29 mouse cellular contexts compared by ENCODE assay signal in genomic region chr14:21549608-21550115, GRCm38 (mm10).
DNase-seq lines count a peak whose midpoint lies in the region; ATAC-seq and TF ChIP-seq lines count a peak whose summit lies in the region.
"Had no signal": no experiment of that assay in that cellular context is flagged by ENCODE, and none has a peak within 500 bp of the region (broad histone marks: within the 10 kb centered on the region; RNA-seq: fewer than 3 reads in every experiment).

No protein-coding gene starts in this region.

- no peak for ATAC-seq in heart, embryonic 11.5 days (replicated peaks; ENCODE audit: insufficient number of reproducible peaks, low FRiP score, low TSS enrichment)
- ATAC-seq in liver, embryonic 13.5 days (ENCODE audit: low read depth): peak; percentile 75
- ATAC-seq: activated CD4-positive, CD25-positive, alpha-beta regulatory T cell, adult 4 months; hindbrain, postnatal 0 days; intestine, embryonic 16.5 days had no signal

- H3K4me1 ChIP-seq in heart, embryonic 11.5 days (ENCODE audit: control insufficient read depth, insufficient read depth, low read length): peaks cover 39% of the 10 kb centered on the region
- peaks cover 39% of the 10 kb centered on the region for H3K4me1 ChIP-seq in liver, embryonic 13.5 days (replicated peaks)
- H3K4me1 ChIP-seq in midbrain, embryonic 10.5 days: peaks cover 52% of the 10 kb centered on the region

- no peak for DNase-seq in heart, adult 9 months (ENCODE audit: low spot score in 2 of 2)
- DNase-seq in c-Kit-positive CD71-positive TER-119-positive erythroid progenitor cells, embryonic 14.5 days (ENCODE audit: low spot score): peak; percentile 40
- DNase-seq in liver, embryonic 13.5 days: no peak
- no peak for DNase-seq in frontal cortex, adult 2 months (ENCODE audit: extremely low spot score in 1 of 2, low spot score in 1 of 2)
- no peak for DNase-seq in retina, embryonic 14.5 days (ENCODE audit: low spot score)
- DNase-seq in midbrain, embryonic 10.5 days (ENCODE audit: low spot score): no peak
- DNase-seq: adrenal gland, adult 8-10 months; cerebellum, adult 8-10 months; gastrocnemius, postnatal 36 days; heart, adult 2 months; heart, postnatal 10 days; kidney, adult 9 months; kidney, postnatal 14 days; lung, embryonic 14.5 days; midbrain, embryonic 14.5 days; right cerebral cortex, adult 18-20 months; thymus, postnatal 4 days had no signal

- peaks cover 37% of the 10 kb centered on the region for H3K79me2 ChIP-seq in myocyte (ENCODE audit: control insufficient read depth, insufficient read depth)

- H3K27me3 ChIP-seq in heart, embryonic 11.5 days (ENCODE audit: control insufficient read depth, insufficient read depth, low read length): no peaks in the 10 kb centered on the region
- H3K27me3 ChIP-seq in liver, embryonic 13.5 days: no peaks in the 10 kb centered on the region
- H3K27me3 ChIP-seq in myocyte (ENCODE audit: control insufficient read depth, insufficient read depth, insufficient read length): no peaks in the 10 kb centered on the region
- H3K27me3 ChIP-seq in midbrain, embryonic 10.5 days (ENCODE audit: low read depth, poor library complexity, severe bottlenecking): no peaks in the 10 kb centered on the region
- H3K27me3 ChIP-seq: CH12.LX; embryonic facial prominence, embryonic 15.5 days; limb, embryonic 12.5 days; megakaryocyte, embryonic 14.5 days; neural tube, embryonic 13.5 days; stomach, embryonic 15.5 days had no signal

- H3K4me3 ChIP-seq in heart, embryonic 11.5 days (ENCODE audit: low read depth, low read length): no peak overlapping the region
- H3K4me3 ChIP-seq in liver, embryonic 13.5 days (replicated peaks): no peak overlapping the region
- H3K4me3 ChIP-seq in myocyte: no peak overlapping the region
- H3K4me3 ChIP-seq in midbrain, embryonic 10.5 days: no peak overlapping the region
- H3K4me3 ChIP-seq: embryonic facial prominence, embryonic 15.5 days; forebrain, embryonic 10.5 days; heart, adult 2 months; limb, embryonic 12.5 days; megakaryocyte, embryonic 14.5 days; neural tube, embryonic 13.5 days; stomach, embryonic 15.5 days had no signal

- WGBS in heart, embryonic 11.5 days (ENCODE audit: insufficient replicate concordance): 54% methylated on average over 6 of the region's 6 CpGs
- WGBS in liver, embryonic 13.5 days (ENCODE audit: insufficient replicate concordance): 39% methylated on average over 6 of the region's 6 CpGs
- WGBS in midbrain, embryonic 10.5 days: 91% methylated on average over 6 of the region's 6 CpGs

- no peak overlapping the region for H3K4me2 ChIP-seq in heart, embryonic 11.5 days
- peak overlapping the region; percentile 32 for H3K4me2 ChIP-seq in liver, embryonic 13.5 days
- H3K4me2 ChIP-seq in myocyte (ENCODE audit: low read depth): peak overlapping the region; percentile 74
- H3K4me2 ChIP-seq: embryonic facial prominence, embryonic 15.5 days; limb, embryonic 12.5 days; lung, embryonic 14.5 days; neural tube, embryonic 13.5 days; stomach, embryonic 15.5 days had no signal

- H3K36me3 ChIP-seq in heart, embryonic 11.5 days (ENCODE audit: control insufficient read depth, insufficient read depth, low read length): no peaks in the 10 kb centered on the region
- no peaks in the 10 kb centered on the region for H3K36me3 ChIP-seq in liver, embryonic 13.5 days
- H3K36me3 ChIP-seq in myocyte (ENCODE audit: control insufficient read depth, insufficient read depth): no peaks in the 10 kb centered on the region
- H3K36me3 ChIP-seq in midbrain, embryonic 10.5 days: no peaks in the 10 kb centered on the region
- H3K36me3 ChIP-seq: embryonic facial prominence, embryonic 15.5 days; forebrain, embryonic 10.5 days; limb, embryonic 12.5 days; neural tube, embryonic 13.5 days; stomach, embryonic 15.5 days had no signal

- no peak for TF ChIP-seq POLR2A in myocyte (IDR thresholded peaks at IDR 0.05; ENCODE audit: insufficient read length, low read depth)

- no peak overlapping the region for H3ac ChIP-seq in myocyte (ENCODE audit: control insufficient read depth, insufficient read length)

- H3K27ac ChIP-seq in heart, embryonic 11.5 days (ENCODE audit: low read depth, low read length): peak overlapping the region; percentile 16; the same call in 1 of the 2 replicates
- H3K27ac ChIP-seq in liver, embryonic 13.5 days: peak overlapping the region; percentile 49
- H3K27ac ChIP-seq in midbrain, embryonic 10.5 days (replicated peaks): no peak overlapping the region
- H3K27ac ChIP-seq: embryonic facial prominence, embryonic 15.5 days; forebrain, embryonic 10.5 days; heart, adult 2 months; limb, embryonic 12.5 days; neural tube, embryonic 13.5 days; stomach, embryonic 15.5 days had no signal

- no peak overlapping the region for H3K9ac ChIP-seq in heart, embryonic 11.5 days (ENCODE audit: low read depth, low read length)
- no peak overlapping the region for H3K9ac ChIP-seq in liver, embryonic 13.5 days
- H3K9ac ChIP-seq: embryonic facial prominence, embryonic 15.5 days; limb, embryonic 12.5 days; lung, embryonic 14.5 days; neural tube, embryonic 13.5 days; stomach, embryonic 15.5 days had no signal

- no peaks in the 10 kb centered on the region for H3K9me3 ChIP-seq in heart, embryonic 11.5 days (replicated peaks; ENCODE audit: control insufficient read depth, low read length)
- H3K9me3 ChIP-seq in liver, embryonic 13.5 days (replicated peaks): no peaks in the 10 kb centered on the region
- no peaks in the 10 kb centered on the region for H3K9me3 ChIP-seq in midbrain, embryonic 10.5 days (replicated peaks)
- H3K9me3 ChIP-seq: embryonic facial prominence, embryonic 15.5 days; forebrain, embryonic 10.5 days; limb, embryonic 12.5 days; megakaryocyte, embryonic 14.5 days; neural tube, embryonic 13.5 days; stomach, embryonic 15.5 days had no signal

TF ChIP-seq in myocyte, 11 proteins besides CTCF, POLR2A, EP300 and RAD21:
- TF ChIP-seq MYOD1 (IDR thresholded peaks at IDR 0.05; ENCODE audit: control insufficient read depth in 1 of 3, insufficient read length in 2 of 3, low read depth in 2 of 3): no peak
- no peak for TF ChIP-seq TCF12 (IDR thresholded peaks at IDR 0.05; ENCODE audit: insufficient read depth, poor library complexity, severe bottlenecking)
- no peak for TF ChIP-seq REST (IDR thresholded peaks at IDR 0.05; ENCODE audit: insufficient read depth, insufficient read length)
- no peak for TF ChIP-seq SRF (IDR thresholded peaks at IDR 0.05; ENCODE audit: control insufficient read depth, insufficient read length, low read depth)
- TF ChIP-seq USF1 (IDR thresholded peaks at IDR 0.05; ENCODE audit: low read depth): no peak
- TF ChIP-seq E2F4 (IDR thresholded peaks at IDR 0.05; ENCODE audit: insufficient read depth): no peak
- no peak for TF ChIP-seq CEBPB (IDR thresholded peaks at IDR 0.05; ENCODE audit: insufficient read depth, poor library complexity, severe bottlenecking)
- no peak for TF ChIP-seq MYOG (IDR thresholded peaks at IDR 0.05; ENCODE audit: control insufficient read depth in 1 of 3, insufficient read depth in 1 of 3, insufficient read length in 2 of 3, low read depth in 2 of 3)
- TF ChIP-seq POLR2AphosphoS2 (IDR thresholded peaks at IDR 0.05; ENCODE audit: insufficient read length, low read depth): no peak
